Mouse (Mus musculus): Measurements from ENCODE around the gene Snx27.

GRCm38 (mm10) chr3:94597224-94597779, 14.8 kb upstream of the Snx27 start:
- TF ChIP-seq CTCF (IDR thresholded peaks at IDR 0.05; ENCODE audit: insufficient read depth, low read depth, low read length) (no peak), POLR2A (IDR thresholded peaks at IDR 0.05; ENCODE audit: insufficient read depth, low read depth, low read length) (no peak)

All from olfactory bulb, adult 2 months (tissue).